Mouse (Mus musculus): ENCODE results near the gene Gm266.

GRCm38 (mm10) chr12:111454543-111455280, 30.9 kb downstream of the Gm266 start:
- no peak for TF ChIP-seq TAL1 (IDR thresholded peaks at IDR 0.05; ENCODE audit: low read length)
- TF ChIP-seq GATA1 (IDR thresholded peaks at IDR 0.05; ENCODE audit: low read length), result no peak

Data from erythroblast, embryonic 14.5 days (primary cell).